Mouse (Mus musculus) naive thymus-derived CD4-positive, alpha-beta T cell, adult 5 months (primary cell): ENCODE measurements around the gene Olfr799. TPM values are rescaled to one million over a fixed set of nuclear protein-coding genes. Genes with fewer than 3 reads are reported as not detected.

ENCODE experiments used
- polyA plus RNA-seq: library from polyadenylated mRNA; unstranded; fragments of 100-300 nt; shearing (Covaris generic); gene quantifications from one replicate; pipeline ENCODE4 v1.2.1, GENCODE M21; 2017

The Olfr799 gene
- polyA plus RNA-seq, result not detected

GRCm38 (mm10) chr10:129637184-129637583, at the start of gene Olfr799:
Gene Olfr799 (plus strand): TSS chr10:129637484.

GRCm38 (mm10) chr10:129612470-129612869, 24.8 kb upstream of the Olfr799 start, which contains the start of gene Olfr796:
Gene Olfr796 (minus strand): TSS chr10:129612570.

GRCm38 (mm10) chr10:129627834-129628233, 9.4 kb upstream of the Olfr799 start, which contains the start of gene Olfr798:
Gene Olfr798 (minus strand): TSS chr10:129627934.

DNA sequence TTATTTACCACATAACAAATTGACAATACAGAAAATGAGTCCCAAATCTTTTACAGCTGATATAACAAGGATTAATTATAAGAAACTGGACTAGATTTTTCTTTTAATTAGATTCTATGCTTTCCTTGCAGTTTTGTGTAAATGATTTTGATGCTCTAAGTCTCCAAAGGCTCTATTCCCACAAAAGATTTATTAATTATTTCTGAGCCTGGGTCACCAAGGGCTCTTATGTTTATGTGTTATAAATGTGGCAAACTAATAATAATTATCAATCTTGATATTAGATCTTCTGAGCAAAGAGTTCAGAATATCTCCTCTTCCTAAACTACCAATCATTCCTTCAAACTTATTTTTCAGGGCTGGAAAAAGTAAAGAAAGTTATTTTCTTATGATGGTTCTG, 20.1 kb downstream of the Olfr799 start, which contains the start of gene Olfr800:
Olfr800 (plus strand) TSS at position 301 of the 400 bp plus-strand sequence.

GRCm38 (mm10) chr10:129673765-129674164, 36.5 kb downstream of the Olfr799 start, which contains the start of gene Olfr801:
Gene Olfr801 (minus strand): TSS chr10:129673865.

DNA sequence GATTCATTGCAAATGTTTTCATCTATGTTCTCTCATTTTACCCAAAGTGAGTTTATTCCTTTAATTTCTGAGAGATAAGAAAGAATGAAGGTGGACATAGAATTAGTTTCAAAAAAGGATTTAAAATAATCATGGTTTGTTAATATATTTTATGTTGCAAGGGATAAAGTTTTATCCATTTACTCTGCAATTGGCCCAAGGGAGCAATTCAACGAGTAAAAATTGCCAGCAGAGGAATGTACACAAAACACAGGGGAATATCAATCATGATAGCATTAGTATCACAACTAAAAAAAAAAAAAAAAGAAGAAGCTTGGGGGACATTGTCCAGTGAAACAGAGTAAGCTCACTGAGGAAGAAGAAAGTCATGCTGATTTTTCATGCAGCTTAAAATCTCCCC, 50.8 kb downstream of the Olfr799 start, which contains the start of gene Olfr802:
Olfr802 (minus strand) TSS at position 101 of the 400 bp plus-strand sequence.

GRCm38 (mm10) chr10:129694186-129694585, 56.9 kb downstream of the Olfr799 start, which contains the start of gene Olfr803:
Gene Olfr803 (minus strand): TSS chr10:129694286.

Other genes with a start within 250 kb of the Olfr799 start
- not detected for gene Olfr785, start 232.1 kb upstream of the Olfr799 start, polyA plus RNA-seq
- not detected for gene Olfr786, start 210.2 kb upstream of the Olfr799 start, polyA plus RNA-seq
- gene Olfr787, start 175.6 kb upstream of the Olfr799 start, polyA plus RNA-seq, result 0.34 TPM
- not detected for gene Olfr788, start 166.5 kb upstream of the Olfr799 start, polyA plus RNA-seq
- gene Olfr789, start 152.7 kb upstream of the Olfr799 start, polyA plus RNA-seq, result not detected
- not detected for gene Olfr790, start 139.0 kb upstream of the Olfr799 start, polyA plus RNA-seq
- gene Olfr791, start 115.7 kb upstream of the Olfr799 start, polyA plus RNA-seq, result not detected
- gene Olfr792, start 98.3 kb upstream of the Olfr799 start, polyA plus RNA-seq, result not detected
- not detected for gene Olfr794, start 69.8 kb upstream of the Olfr799 start, polyA plus RNA-seq
- not detected for gene Olfr796, start 24.9 kb upstream of the Olfr799 start, polyA plus RNA-seq
- 0.16 TPM for gene Olfr798, start 9.6 kb upstream of the Olfr799 start, polyA plus RNA-seq
- gene Olfr800, start 20.2 kb downstream of the Olfr799 start, polyA plus RNA-seq, result not detected
- not detected for gene Olfr801, start 36.4 kb downstream of the Olfr799 start, polyA plus RNA-seq
- not detected for gene Olfr802, start 50.7 kb downstream of the Olfr799 start, polyA plus RNA-seq
- not detected for gene Olfr803, start 56.8 kb downstream of the Olfr799 start, polyA plus RNA-seq
- gene Olfr804, start 65.7 kb downstream of the Olfr799 start, polyA plus RNA-seq, result not detected
- not detected for gene Olfr805, start 91.9 kb downstream of the Olfr799 start, polyA plus RNA-seq
- not detected for gene Olfr806, start 104.4 kb downstream of the Olfr799 start, polyA plus RNA-seq
- not detected for gene Olfr807, start 120.3 kb downstream of the Olfr799 start, polyA plus RNA-seq
- gene Olfr808, start 128.0 kb downstream of the Olfr799 start, polyA plus RNA-seq, result not detected
- gene Olfr809, start 137.2 kb downstream of the Olfr799 start, polyA plus RNA-seq, result not detected
- not detected for gene Olfr810, start 157.4 kb downstream of the Olfr799 start, polyA plus RNA-seq
- not detected for gene Olfr811, start 166.9 kb downstream of the Olfr799 start, polyA plus RNA-seq
- gene Olfr812, start 208.6 kb downstream of the Olfr799 start, polyA plus RNA-seq, result 0.56 TPM
- gene Olfr813, start 217.9 kb downstream of the Olfr799 start, polyA plus RNA-seq, result not detected
- 0.09 TPM for gene Olfr814, start 242.4 kb downstream of the Olfr799 start, polyA plus RNA-seq